Comparison of ENCODE assay signal across 8 mouse cellular contexts in genomic region chr2:157605025-157605675, GRCm38 (mm10). TPM values are rescaled to one million over a fixed set of nuclear protein-coding genes. Genes with fewer than 3 reads are reported as not detected.
DNase-seq lines count a peak whose midpoint lies in the region; ATAC-seq and TF ChIP-seq lines count a peak whose summit lies in the region.

No protein-coding gene starts in this region.

- no peak for TF ChIP-seq POLR2A in cortical plate, adult 2 months (IDR thresholded peaks at IDR 0.05; ENCODE audit: extremely low read depth, insufficient read depth, low read length)

- peak; percentile 78 for DNase-seq in liver
- DNase-seq in gastrocnemius, postnatal 25 days: peak; percentile 24
- DNase-seq in limb, embryonic 10.5 days (ENCODE audit: low spot score): peak; percentile 95
- peak; percentile 48 to 68 for DNase-seq in natural killer cell, adult 2 months (ENCODE audit: low spot score in 2 of 2)
- peak; percentile 80 for DNase-seq in splenic B cell, adult 2 months (ENCODE audit: low read depth, low spot score)

- no peaks in the 10 kb centered on the region for H3K9me3 ChIP-seq in liver, embryonic 12.5 days (replicated peaks)
- no peaks in the 10 kb centered on the region for H3K9me3 ChIP-seq in intestine, postnatal 0 days (ENCODE audit: control insufficient read depth)
- H3K9me3 ChIP-seq in limb, embryonic 10.5 days (replicated peaks): no peaks in the 10 kb centered on the region

- H3K9ac ChIP-seq in liver, embryonic 12.5 days: no peak overlapping the region
- no peak overlapping the region for H3K9ac ChIP-seq in intestine, postnatal 0 days (ENCODE audit: low read depth, low read length)

- H3K4me1 ChIP-seq in liver, embryonic 12.5 days: peaks cover 6% of the 10 kb centered on the region; the same call in 1 of the 2 replicates
- H3K4me1 ChIP-seq in cortical plate, adult 2 months (ENCODE audit: control insufficient read depth, insufficient read depth, low read length): no peaks in the 10 kb centered on the region
- H3K4me1 ChIP-seq in intestine, postnatal 0 days (replicated peaks; ENCODE audit: control insufficient read depth, insufficient read depth, low read length): no peaks in the 10 kb centered on the region
- peaks cover 15% of the 10 kb centered on the region for H3K4me1 ChIP-seq in limb, embryonic 10.5 days

- ATAC-seq in liver, embryonic 12.5 days: no peak
- no peak for ATAC-seq in intestine, postnatal 0 days

- TF ChIP-seq CTCF in cortical plate, adult 2 months (IDR thresholded peaks at IDR 0.05; ENCODE audit: extremely low read depth, insufficient read depth, low read length): peak; percentile 89
- TF ChIP-seq CTCF in intestine, postnatal 0 days (IDR thresholded peaks at IDR 0.05; ENCODE audit: low read depth): peak; percentile 97

- peaks cover 16% of the 10 kb centered on the region for H3K27me3 ChIP-seq in liver, embryonic 12.5 days (replicated peaks)
- no peaks in the 10 kb centered on the region for H3K27me3 ChIP-seq in intestine, postnatal 0 days (replicated peaks; ENCODE audit: control insufficient read depth, insufficient read depth, low read length)
- H3K27me3 ChIP-seq in limb, embryonic 10.5 days (ENCODE audit: low read depth, poor library complexity, severe bottlenecking): peaks cover 16% of the 10 kb centered on the region
- H3K27me3 ChIP-seq in splenic B cell, adult 2 months (ENCODE audit: control insufficient read depth, insufficient read depth, low read length, poor library complexity, severe bottlenecking): no peaks in the 10 kb centered on the region

- H3K36me3 ChIP-seq in liver, embryonic 12.5 days: no peaks in the 10 kb centered on the region
- no peaks in the 10 kb centered on the region for H3K36me3 ChIP-seq in intestine, postnatal 0 days (ENCODE audit: control insufficient read depth, insufficient read depth)
- no peaks in the 10 kb centered on the region for H3K36me3 ChIP-seq in limb, embryonic 10.5 days
- H3K36me3 ChIP-seq in splenic B cell, adult 2 months (ENCODE audit: control insufficient read depth, insufficient read depth, low read length, poor library complexity, severe bottlenecking): no peaks in the 10 kb centered on the region

- 8% methylated on average over 18 of the region's 18 CpGs for WGBS in liver, embryonic 12.5 days (ENCODE audit: insufficient replicate concordance)
- whole genome bisulfite sequencing in intestine, postnatal 0 days: 6% methylated on average over 18 of the region's 18 CpGs
- 6% methylated on average over 18 of the region's 18 CpGs for WGBS in limb, embryonic 10.5 days

- H3K4me2 ChIP-seq in liver, embryonic 12.5 days: no peak overlapping the region
- no peak overlapping the region for H3K4me2 ChIP-seq in intestine, postnatal 0 days (replicated peaks; ENCODE audit: low read depth)

- no peak overlapping the region for H3K27ac ChIP-seq in liver, embryonic 12.5 days
- H3K27ac ChIP-seq in cortical plate, adult 2 months (ENCODE audit: insufficient read depth, low read length): no peak overlapping the region
- no peak overlapping the region for H3K27ac ChIP-seq in intestine, postnatal 0 days (ENCODE audit: low read depth, low read length)
- no peak overlapping the region for H3K27ac ChIP-seq in limb, embryonic 10.5 days

- no peak overlapping the region for H3K4me3 ChIP-seq in liver, embryonic 12.5 days
- H3K4me3 ChIP-seq in cortical plate, adult 2 months (ENCODE audit: insufficient read depth, low read length): no peak overlapping the region
- no peak overlapping the region for H3K4me3 ChIP-seq in intestine, postnatal 0 days (ENCODE audit: low read depth, low read length)
- no peak overlapping the region for H3K4me3 ChIP-seq in limb, embryonic 10.5 days

RNA-seq across cellular contexts. Expression of gene Blcap, which starts 34.1 kb away (rescaled TPM):
- 12.3 and 13.4 TPM in 2 replicates for polyA plus RNA-seq in liver, embryonic 12.5 days (2016; fragmentation: Nextera tagmentation; extraction: Ambion mirVana)
- 84.2 and 89.1 TPM in 2 replicates for polyA plus RNA-seq in cortical plate, adult 2 months (2012; rRNA removed)
- total RNA-seq in gastrocnemius, postnatal 25 days (2021): 10 to 100 TPM; 19.2 to 20.7 TPM
- polyA plus RNA-seq in intestine, postnatal 0 days (2015; fragmentation: Nextera tagmentation; extraction: Ambion mirVana): 29.7 and 31.5 TPM in 2 replicates
- polyA plus RNA-seq in limb, embryonic 10.5 days (2016; fragmentation: Nextera tagmentation; extraction: Ambion mirVana): 58.0 and 66.9 TPM in 2 replicates

RNA-seq across cellular contexts. Expression of gene Nnat, which starts 45.3 kb away (rescaled TPM):
- polyA plus RNA-seq in liver, embryonic 12.5 days (2016; fragmentation: Nextera tagmentation; extraction: Ambion mirVana): 79.0 and 80.8 TPM in 2 replicates
- 194 and 257 TPM in 2 replicates for polyA plus RNA-seq in cortical plate, adult 2 months (2012; rRNA removed)
- 10 to 100 TPM in 1 of 2 experiments, 1 to 10 TPM in 1; 1.3 to 49.1 TPM for total RNA-seq in gastrocnemius, postnatal 25 days (2021)
- polyA plus RNA-seq in intestine, postnatal 0 days (2015; fragmentation: Nextera tagmentation; extraction: Ambion mirVana): 98.2 and 111 TPM in 2 replicates
- polyA plus RNA-seq in limb, embryonic 10.5 days (2016; fragmentation: Nextera tagmentation; extraction: Ambion mirVana): 2,112 and 2,427 TPM in 2 replicates

Comparison
In these comparisons a context has a peak if more than half of its experiments do, and no peak if none do; other contexts are left out.
1. DNase-seq: peak in every context shown above with its lines; median percentile 95 in limb, embryonic 10.5 days; 80 in splenic B cell, adult 2 months; 78 in liver; 58 in natural killer cell, adult 2 months; 24 in gastrocnemius, postnatal 25 days.